Mouse (Mus musculus) monocyte, adult 2 months (primary cell): ENCODE measurements at regions not wholly inside any gene's neighbourhood (a gene's known extent, or its start where the extent isn't known, plus 50 kb on each side); places are given as distances from the start of the nearest gene placed in this dataset.

Experiments used
- DNase-seq, 2 experiments: peaks; one replicate each; pipeline ENCODE4 v3.0.0; 2022; ENCODE audit warnings: low spot score in 2 of 2, low read depth in 1 of 2

DNA sequence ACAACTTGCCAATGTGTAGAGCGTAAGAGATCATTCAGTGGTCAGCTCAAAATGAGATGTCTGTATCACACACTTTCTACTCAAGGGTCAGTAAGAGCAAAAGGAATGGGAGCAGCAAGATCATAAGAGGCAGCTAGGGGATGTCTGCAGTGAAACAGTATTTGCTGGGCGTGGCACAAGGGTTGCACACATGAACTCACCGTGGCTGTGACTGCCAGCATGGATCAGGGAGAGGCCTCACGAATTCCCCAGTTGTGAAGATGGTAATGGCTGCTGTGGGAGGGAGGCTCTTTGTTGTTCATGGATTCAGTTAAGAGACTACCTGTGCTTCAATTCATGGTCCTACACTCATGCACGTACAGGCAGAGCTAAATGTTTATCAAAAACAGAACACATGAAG is 91.5 kb upstream of the Cdkn2b start:
- no peak for DNase-seq

DNA sequence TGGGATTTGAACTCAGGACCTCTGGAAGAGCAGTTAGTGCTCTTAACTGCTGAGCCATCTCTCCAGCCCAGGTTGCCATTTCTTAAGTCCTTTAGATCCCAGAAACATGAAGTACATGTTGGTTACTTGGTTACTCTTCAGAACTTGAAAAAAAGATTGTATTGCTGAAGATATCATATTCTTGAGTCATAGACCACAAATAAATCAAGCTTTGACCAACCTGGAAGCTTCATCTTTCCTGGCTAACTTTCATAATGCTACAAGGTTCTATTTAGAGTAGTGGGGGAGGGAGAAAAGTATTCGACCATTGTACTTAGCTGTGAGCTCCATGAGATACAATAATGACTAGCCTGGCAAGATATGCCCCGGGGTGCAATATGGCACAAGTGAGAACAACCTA is 90.9 kb upstream of the Cdkn2b start:
- no peak for DNase-seq

- DNase-seq: no peak
Observed at GRCm38 (mm10) chr4:89400342-89400741, 89.5 kb upstream of the Cdkn2b start.

- DNase-seq: no peak
Observed at GRCm38 (mm10) chr4:89399277-89399676, 88.4 kb upstream of the Cdkn2b start.

GRCm38 (mm10) chr4:89396020-89396419 is 85.2 kb upstream of the Cdkn2b start:
- DNase-seq: no peak

- DNase-seq: no peak
Observed at GRCm38 (mm10) chr4:89395336-89395735, 84.5 kb upstream of the Cdkn2b start.

GRCm38 (mm10) chr4:89393251-89393711 is 82.4 kb upstream of the Cdkn2b start:
- no peak for DNase-seq

GRCm38 (mm10) chr4:89392791-89393190 is 82.0 kb upstream of the Cdkn2b start:
- DNase-seq: no peak

- no peak for DNase-seq
Observed at GRCm38 (mm10) chr4:89391463-89392308, 80.8 kb upstream of the Cdkn2b start.

- DNase-seq: no peak
Observed at GRCm38 (mm10) chr4:89383548-89383947, 72.7 kb upstream of the Cdkn2b start.

GRCm38 (mm10) chr4:89382434-89382976 is 71.7 kb upstream of the Cdkn2b start:
- DNase-seq: no peak

GRCm38 (mm10) chr4:89381763-89382162 is 70.9 kb upstream of the Cdkn2b start:
- DNase-seq: no peak

DNA sequence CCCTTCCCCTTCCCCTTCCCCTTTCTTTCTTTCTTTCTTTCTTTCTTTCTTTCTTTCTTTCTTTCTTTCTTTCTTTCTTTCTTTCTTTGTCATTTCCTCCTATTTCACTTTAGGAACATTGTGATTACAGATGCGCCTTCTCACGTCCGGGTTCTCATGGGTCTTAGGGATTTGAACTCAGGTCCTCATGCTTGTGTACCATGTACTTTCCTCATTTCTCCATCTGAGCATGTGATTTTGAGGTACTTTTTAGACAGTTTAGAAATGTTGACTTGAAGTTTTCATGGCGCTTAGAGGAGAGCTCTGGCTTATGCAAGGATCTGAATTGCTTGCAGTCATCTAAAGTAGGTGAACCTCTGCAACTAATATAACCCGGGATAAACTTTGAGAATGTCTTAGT is 70.2 kb upstream of the Cdkn2b start:
- DNase-seq: no peak

GRCm38 (mm10) chr4:89380330-89380945 is 69.6 kb upstream of the Cdkn2b start:
- DNase-seq: no peak

GRCm38 (mm10) chr4:89379622-89380329 is 68.9 kb upstream of the Cdkn2b start:
- no peak for DNase-seq

GRCm38 (mm10) chr4:89372631-89373030 is 61.8 kb upstream of the Cdkn2b start:
- DNase-seq: no peak

GRCm38 (mm10) chr4:89368850-89369524 is 58.1 kb upstream of the Cdkn2b start:
- DNase-seq: no peak

GRCm38 (mm10) chr4:89366581-89367141 is 55.8 kb upstream of the Cdkn2b start:
- DNase-seq: no peak

DNA sequence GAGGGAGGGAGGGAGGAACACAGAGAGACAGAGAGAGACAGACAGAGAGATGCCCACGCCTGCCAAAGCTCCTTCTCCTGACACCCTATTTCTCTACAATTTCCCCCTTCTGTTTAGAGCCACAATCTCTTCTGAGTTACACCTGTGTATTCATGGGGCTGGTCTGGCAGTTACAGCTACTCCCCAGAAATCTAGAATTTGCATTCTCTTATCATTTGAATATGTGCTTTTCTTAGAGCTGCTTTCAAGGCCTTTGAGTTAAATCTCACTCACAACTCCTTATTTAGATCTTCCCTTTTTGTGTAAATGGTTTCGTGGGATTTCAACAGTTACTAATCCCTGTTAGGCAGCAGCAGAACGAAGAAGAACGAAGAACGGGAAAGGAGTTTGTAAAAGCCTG is 55.0 kb upstream of the Cdkn2b start:
- DNase-seq: no peak

GRCm38 (mm10) chr4:89363150-89363683 is 52.4 kb upstream of the Cdkn2b start:
- DNase-seq: no peak
